Mouse (Mus musculus) myocyte (in vitro differentiated cells): ENCODE results near the gene Cplx2.

Experiments used
- CEBPB ChIP-seq: IDR thresholded peaks from 2 replicates; pipeline ENCODE4 v1.6.1; 2011; ENCODE audit warnings: mild to moderate bottlenecking, moderate library complexity; ENCODE audit not compliant: poor library complexity, insufficient read depth, severe bottlenecking
- E2F4 ChIP-seq: IDR thresholded peaks from one replicate; pipeline ENCODE4 v1.6.1; 2011; ENCODE audit warnings: mild to moderate bottlenecking, control low read depth, moderate library complexity; ENCODE audit not compliant: insufficient read depth
- MAX ChIP-seq: IDR thresholded peaks from one replicate; pipeline ENCODE4 v1.6.1; 2011; ENCODE audit warnings: low read depth, mild to moderate bottlenecking, control low read depth
- MYOD1 ChIP-seq, 3 experiments: IDR thresholded peaks; one replicate each; pipeline ENCODE4 v1.6.1; 2011; ENCODE audit warnings: control low read depth in 2 of 3, low read depth in 2 of 3, mild to moderate bottlenecking in 2 of 3, moderate library complexity in 1 of 3; ENCODE audit not compliant: insufficient read length in 2 of 3, control insufficient read depth in 1 of 3
- MYOG ChIP-seq, 3 experiments: IDR thresholded peaks; one replicate each; pipeline ENCODE4 v1.6.1; 2011; ENCODE audit warnings: control low read depth in 2 of 3, low read depth in 2 of 3, mild to moderate bottlenecking in 2 of 3; ENCODE audit not compliant: insufficient read length in 2 of 3, control insufficient read depth in 1 of 3, insufficient read depth in 1 of 3
- POLR2A ChIP-seq: IDR thresholded peaks from one replicate; pipeline ENCODE4 v1.6.1; 2011; ENCODE audit warnings: low read depth, mild to moderate bottlenecking, control low read depth, moderate library complexity; ENCODE audit not compliant: insufficient read length
- POLR2AphosphoS2 ChIP-seq: IDR thresholded peaks from one replicate; pipeline ENCODE4 v1.6.1; 2011; ENCODE audit warnings: low read depth, control low read depth; ENCODE audit not compliant: insufficient read length
- REST ChIP-seq: IDR thresholded peaks from one replicate; pipeline ENCODE4 v1.6.1; 2011; ENCODE audit warnings: mild to moderate bottlenecking, control low read depth, moderate library complexity; ENCODE audit not compliant: insufficient read depth, insufficient read length
- SRF ChIP-seq: IDR thresholded peaks from one replicate; pipeline ENCODE4 v1.6.1; 2011; ENCODE audit warnings: low read depth; ENCODE audit not compliant: control insufficient read depth, insufficient read length
- TCF12 ChIP-seq: IDR thresholded peaks from one replicate; pipeline ENCODE4 v1.6.1; 2011; ENCODE audit warnings: mild to moderate bottlenecking, control low read depth; ENCODE audit not compliant: poor library complexity, insufficient read depth, severe bottlenecking
- TCF3 ChIP-seq: IDR thresholded peaks from one replicate; pipeline ENCODE4 v1.6.1; 2011; ENCODE audit warnings: low read depth, control low read depth; ENCODE audit not compliant: insufficient read length
- USF1 ChIP-seq: IDR thresholded peaks from one replicate; pipeline ENCODE4 v1.6.1; 2011; ENCODE audit warnings: low read depth, mild to moderate bottlenecking, control low read depth, moderate library complexity

DNA sequence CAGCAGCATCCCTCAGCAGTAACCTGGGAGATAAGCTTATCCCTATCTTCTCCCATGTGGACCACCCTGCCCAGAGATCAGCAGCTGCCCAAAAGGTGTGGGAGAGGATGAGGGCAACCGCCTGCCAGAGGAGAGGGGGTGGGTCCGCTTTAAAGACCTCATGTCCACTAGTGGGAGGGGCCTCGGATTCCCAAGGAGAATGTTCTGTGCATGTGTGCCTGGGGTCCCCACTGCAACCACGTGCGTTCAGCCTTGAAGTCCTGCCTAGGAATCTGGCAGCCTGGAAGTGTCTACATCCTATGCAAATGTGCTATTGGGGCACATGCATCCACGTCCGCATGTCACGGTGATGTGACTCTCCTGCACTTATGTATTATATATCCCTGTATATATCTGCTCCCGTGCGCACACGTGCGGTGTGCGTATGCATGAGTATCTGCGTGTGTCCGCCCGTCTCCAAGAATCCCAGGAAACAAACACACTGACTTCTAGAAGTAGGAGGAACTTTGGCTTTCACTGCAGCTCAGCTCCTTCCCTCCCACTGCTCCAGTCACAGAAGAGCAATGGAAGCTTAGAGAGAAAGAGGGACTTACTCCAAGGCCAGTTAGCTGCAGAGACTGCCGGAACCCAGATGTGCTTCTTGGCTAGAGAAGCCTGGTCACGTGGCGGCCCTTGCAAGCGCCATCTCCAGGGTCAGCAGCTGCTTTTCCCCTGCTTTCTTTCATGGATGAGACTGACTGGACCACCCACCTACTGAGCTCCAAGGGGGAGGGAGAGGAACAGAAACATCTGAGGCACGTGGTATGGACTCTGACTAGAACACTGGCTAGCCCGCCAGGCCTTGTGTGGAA, 39.1 kb upstream of the Cplx2 start:
- no peak for TF ChIP-seq USF1
- no peak for TF ChIP-seq E2F4
- TF ChIP-seq POLR2A, result no peak
- no peak for TF ChIP-seq TCF12
- TF ChIP-seq POLR2AphosphoS2, result no peak
- TF ChIP-seq MYOG (IDR thresholded peaks at IDR 0.05; ENCODE audit: control insufficient read depth in 1 of 3, insufficient read depth in 1 of 3, insufficient read length in 2 of 3, low read depth in 2 of 3), result no peak
- TF ChIP-seq MYOD1 (IDR thresholded peaks at IDR 0.05; ENCODE audit: control insufficient read depth in 1 of 3, insufficient read length in 2 of 3, low read depth in 2 of 3), result no peak
- TF ChIP-seq MAX, result no peak
- TF ChIP-seq TCF3, result no peak
- TF ChIP-seq CEBPB, result no peak
- TF ChIP-seq REST, result no peak
- no peak for TF ChIP-seq SRF
